Mouse (Mus musculus) gastrocnemius, postnatal 4 days (tissue): ENCODE measurements around the gene Rars. TPM values are rescaled to one million over a fixed set of nuclear protein-coding genes. Genes with fewer than 3 reads are reported as not detected.
A peak's percentile ranks its signal among the peaks of the same experiment; 100 is the strongest.
"Not testable (repeated sequence)": the region's sequence is repeated elsewhere in the genome, so short reads cannot be mapped to it uniquely, and the experiment has no call there.

Experiments
- DNase-seq, 2 experiments: peaks; one replicate each; pipeline ENCODE4 v3.0.0; 2021 to 2022; ENCODE audit warnings: low spot score in 2 of 2, mixed read lengths in 2 of 2
- long read RNA-seq, 2 experiments: library from polyadenylated mRNA; stranded (forward); transcript quantifications; one replicate each; pipeline ENCODE4 v2.0.0; 2021
- total RNA-seq, 2 experiments: library from RNA; stranded (reverse); gene quantifications; 2 replicates each; pipeline ENCODE4 v1.2.3; 2021

The Rars gene
- 10 to 100 TPM; 54.2 to 57.1 TPM for total RNA-seq
- long read RNA-seq, experiment 1, transcript Rars-201 (15 exons, 2,109 nt): major isoform, 57 of 64 reads
- long read RNA-seq, experiment 1, partial matches to known transcripts: 3 of 64 reads
- long read RNA-seq, experiment 1, other reads (novel, unspliced or antisense): 4 of 64 reads
- long read RNA-seq, experiment 2, transcript Rars-201 (15 exons, 2,109 nt): major isoform, 67 of 80 reads
- long read RNA-seq, experiment 2, partial matches to known transcripts: 3 of 80 reads
- long read RNA-seq, experiment 2, other reads (novel, unspliced or antisense): 10 of 80 reads

- peak; percentile 84 to 91 for DNase-seq
These were observed at the start of gene Rars for GRCm38 (mm10) chr11:35834022-35834760. TSS of gene Rars (minus strand) at chr11:35834506.

- no peak for DNase-seq
These were observed 48.5 kb upstream of the Rars start for GRCm38 (mm10) chr11:35882777-35883176.

GRCm38 (mm10) chr11:35878559-35878897 is 44.2 kb upstream of the Rars start:
- DNase-seq: no peak

- DNase-seq: no peak
These were observed 43.6 kb upstream of the Rars start for GRCm38 (mm10) chr11:35877651-35878558.

DNA sequence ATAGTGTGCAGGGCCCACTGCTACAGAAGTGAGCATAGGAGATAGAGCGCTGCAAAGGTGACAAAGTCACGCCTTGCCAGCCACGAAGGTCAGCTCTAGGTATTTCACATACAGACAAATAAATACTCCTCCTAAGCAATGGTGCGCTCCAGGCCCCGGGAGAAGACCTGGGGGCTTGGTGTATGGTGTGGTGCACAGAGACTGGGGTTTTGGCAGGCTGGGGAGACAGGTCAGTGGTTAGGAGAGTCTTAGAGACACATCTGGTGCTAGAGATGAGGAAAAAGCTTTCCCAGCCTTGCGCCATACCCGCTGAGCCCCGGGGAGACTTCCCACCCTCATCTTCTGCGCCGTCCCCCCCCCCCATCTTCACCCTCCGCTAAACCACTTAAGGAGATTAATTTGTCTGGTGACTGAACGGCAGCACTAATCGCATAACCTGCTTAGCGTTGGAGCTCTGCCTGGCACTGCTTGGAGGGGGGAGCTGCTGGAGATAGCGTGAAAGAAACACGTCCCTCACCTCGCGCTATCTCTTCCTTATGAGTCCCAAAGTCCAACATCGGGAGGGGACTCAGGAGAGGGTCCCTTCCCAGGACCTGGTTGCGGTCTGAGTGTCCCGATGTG is 39.4 kb upstream of the Rars start:
- no peak for DNase-seq

DNA sequence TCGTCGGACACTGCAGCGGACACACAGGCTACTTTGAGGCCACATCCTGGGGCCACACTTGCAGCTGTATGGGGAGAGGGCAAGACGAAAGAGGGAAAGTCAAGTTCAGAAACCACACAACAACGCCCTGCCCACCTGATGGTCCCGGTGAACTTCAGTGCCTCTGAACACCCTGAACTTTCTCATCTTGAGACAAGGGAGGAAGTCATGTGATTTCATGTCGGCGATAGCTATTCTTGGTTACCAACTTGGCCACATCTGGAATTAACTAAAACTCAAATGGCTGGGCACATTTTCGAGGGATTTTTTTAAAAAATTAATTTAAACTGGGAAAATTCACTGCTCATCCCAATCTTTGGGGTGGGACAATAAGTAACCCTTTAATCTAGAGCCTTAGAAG is 36.7 kb upstream of the Rars start:
- DNase-seq: no peak

DNA sequence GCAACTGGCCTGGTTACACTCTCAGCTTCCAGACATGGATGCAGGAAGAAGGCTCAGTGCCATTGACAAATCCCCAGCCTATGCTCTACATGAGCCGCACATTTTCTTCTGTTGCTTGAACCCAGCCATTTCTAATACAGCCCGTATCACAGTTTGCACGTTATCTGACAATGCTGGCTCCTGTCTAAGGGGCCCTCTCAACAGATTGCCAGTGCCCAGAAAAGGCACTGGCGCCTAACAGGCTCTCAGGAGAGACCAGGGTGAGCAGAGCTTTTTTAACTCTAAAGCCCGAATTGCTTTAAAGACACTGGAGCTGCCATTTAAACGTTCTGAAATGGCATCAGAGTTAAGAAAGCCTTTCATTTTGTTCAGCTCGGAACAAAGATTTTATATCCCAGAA is 31.8 kb upstream of the Rars start:
- DNase-seq: no peak

DNA sequence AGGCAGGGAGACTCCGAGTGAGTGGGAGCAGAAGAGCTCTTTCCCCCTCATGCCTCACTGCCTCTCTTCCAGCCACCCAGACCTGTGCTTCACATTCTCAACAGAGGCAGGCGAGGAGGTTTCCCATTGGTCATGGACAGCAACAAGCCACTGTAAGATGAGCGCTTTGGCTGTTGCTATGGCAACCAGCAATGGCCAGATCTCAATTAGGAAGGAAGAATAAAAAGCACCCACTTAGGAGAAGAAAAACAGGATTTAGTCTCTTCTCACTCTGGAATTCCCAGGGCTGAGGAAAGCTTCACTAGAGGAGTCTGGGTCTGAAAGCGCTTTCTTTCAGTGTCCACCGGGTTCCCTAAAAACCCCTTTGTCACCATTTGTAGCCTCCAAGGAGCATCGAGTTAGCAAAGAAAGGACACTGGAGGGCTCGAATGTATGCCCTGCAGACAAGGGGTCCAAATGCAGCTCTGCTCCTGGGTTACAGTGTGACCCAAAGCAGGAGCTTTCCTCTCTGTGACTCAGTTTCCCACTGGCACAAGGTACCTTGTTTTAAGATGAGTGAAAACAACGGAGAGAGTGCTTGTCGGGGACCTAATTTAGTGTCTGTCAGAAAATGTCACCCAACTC is 30.8 kb upstream of the Rars start:
- no peak for DNase-seq

GRCm38 (mm10) chr11:35863653-35864052 is 29.3 kb upstream of the Rars start:
- DNase-seq: no peak

DNA sequence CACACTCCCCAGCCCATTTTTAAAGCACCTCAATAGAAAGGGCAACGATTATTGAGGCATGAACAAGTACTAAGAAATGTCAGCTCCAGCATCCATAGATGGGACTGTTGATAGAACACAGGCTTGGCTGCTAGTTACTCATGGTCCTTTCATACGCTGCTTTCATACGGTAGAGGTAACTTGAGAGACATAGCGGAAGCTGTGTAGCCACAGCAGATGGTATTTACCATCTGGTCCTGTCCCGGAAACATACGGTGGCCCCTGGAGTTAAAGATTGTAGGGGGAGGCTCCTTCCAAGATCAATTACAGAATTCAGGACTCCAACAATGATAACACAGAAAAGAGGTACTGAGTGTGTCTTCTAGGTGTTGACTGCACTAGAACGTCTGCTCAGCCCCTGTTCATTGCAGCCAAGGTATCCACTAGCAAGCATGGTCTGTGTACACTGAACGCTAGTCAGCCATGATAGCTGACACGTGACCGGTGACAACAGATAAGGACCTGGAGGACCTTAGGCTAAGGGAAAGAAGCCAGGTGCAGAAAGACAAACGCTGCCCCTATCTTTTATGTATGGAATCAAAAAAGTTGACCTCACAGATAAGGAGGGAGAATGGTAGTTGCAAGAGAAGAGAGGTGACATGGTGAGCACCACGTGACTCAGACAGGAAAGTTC is 23.2 kb upstream of the Rars start:
- no peak for DNase-seq

DNA sequence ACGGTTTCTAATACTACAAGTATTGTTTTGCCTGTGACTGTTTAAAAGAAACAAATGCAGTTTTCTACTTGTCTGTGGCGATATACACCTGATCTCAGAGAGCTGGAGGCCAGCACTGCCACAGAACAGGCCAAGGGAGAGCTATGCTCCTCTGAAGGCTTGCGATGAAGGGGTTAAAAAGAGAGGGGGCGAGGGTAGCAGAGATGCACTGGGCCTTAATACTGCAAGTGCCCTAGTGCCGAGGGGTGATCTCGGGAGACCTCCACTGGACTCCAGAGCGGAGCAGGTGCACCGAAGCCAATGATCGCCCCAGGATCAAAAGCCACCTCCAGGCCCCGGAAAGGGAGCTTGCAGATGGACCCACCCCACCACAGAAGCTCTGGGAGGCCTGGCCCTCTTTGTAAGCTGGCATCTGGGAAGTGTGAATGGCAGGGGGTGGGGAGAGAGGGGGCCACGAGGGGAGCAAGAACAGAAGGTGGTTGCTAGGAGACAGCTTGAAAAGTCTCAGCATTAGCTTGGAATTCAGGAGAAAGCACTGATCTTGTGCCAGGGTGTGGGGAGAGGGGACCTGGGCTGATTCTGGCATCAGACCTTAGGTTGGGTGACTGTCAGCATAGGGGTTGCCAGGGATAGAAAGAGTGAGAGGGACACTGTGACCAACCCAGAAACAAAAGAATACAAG is 22.2 kb upstream of the Rars start:
- DNase-seq: no peak

DNA sequence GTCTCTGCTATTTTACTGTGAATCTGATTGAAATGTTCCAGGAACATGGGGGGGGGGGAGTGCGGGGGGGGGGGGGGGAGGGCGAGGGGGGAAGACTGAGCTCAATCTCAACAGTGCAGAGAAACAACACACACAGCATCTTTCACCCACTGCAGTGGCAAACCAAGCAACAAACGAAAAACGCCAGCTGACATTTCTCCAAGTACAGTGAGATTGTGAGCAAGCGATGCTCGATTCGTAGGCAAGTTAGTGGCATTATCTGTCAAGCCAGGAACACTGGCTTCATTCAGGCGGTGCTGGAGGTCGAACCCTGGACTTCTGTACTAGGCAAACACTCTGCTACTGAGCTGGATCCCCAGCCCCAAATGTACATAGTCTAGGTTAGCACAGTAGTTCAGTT is 21.3 kb upstream of the Rars start:
- no peak for DNase-seq

DNA sequence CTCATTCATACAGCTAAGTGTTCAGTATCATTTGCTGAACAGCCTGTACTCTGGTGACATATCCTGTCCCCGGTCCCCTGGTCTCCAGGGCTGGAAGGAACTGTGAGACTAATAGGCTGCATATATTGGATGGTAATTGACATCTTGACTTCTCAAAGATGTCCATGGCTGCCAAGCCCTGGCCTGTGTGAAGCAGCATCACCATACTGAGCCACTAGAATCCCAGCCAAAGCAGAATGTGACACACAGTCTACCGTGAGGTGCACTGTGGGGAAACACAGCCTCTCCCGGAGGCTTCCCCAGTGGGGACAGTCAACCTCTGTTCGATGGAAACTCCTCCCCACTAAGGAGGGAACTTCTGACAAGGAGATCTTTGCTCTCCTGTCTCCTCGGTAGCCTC is 20.6 kb upstream of the Rars start:
- no peak for DNase-seq

DNA sequence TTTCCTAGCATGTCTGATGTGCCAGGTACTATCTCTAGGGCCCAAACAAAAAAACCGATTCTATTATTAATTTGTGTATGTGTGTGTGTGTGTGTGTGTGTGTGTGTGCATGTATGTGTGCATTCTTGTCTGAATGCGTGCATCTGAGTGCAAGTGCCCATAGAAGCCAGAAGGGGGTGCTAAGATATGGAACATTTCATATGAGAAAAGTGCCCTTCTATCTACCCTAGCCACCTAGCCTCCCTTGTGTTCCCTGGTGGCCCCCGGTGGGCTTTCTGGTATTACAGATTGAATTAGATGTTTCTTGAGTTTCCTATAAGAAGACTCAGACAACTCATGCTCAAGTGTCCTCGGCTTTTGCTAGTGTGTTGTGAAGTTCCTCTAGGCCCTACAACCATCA is 19.3 kb upstream of the Rars start:
- no peak for DNase-seq

DNA sequence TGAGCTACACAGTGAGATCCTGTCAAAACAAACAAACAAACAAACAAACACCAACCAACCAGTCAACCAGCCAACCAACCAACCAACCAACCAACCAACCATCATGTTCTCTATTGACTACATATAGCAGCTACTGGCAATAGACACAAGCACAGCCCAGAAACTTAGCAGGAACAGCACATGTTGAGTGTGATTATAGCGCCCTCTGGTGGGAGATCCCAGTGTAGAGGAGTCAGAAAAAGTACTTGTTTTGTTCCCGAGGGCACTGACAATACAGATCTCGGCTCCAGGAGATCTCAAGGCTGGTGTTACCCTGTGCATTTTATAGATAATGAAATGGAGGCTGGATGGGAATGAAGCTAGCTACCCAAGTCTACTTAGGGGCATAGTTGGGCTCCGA is 18.4 kb upstream of the Rars start:
- no peak for DNase-seq

DNA sequence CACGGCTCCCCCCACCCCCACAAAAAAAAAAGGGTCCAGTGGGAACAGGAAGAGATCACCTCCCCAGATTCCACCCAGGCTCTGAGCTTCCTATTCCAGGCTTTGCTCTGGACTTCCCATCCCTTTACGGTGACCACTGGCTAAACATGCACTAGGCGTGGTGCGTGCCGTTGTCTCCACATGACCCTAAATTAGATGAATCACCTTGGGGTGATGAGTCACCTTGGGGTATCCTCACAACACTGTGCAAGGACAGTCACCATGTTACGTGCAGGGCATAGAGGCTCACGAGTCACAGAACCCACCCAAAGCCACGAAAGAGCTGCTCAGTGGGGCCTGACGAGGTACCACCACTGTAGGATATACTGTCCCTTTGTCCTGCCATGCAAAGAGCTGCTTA is 10.0 kb upstream of the Rars start:
- no peak for DNase-seq

GRCm38 (mm10) chr11:35842560-35842959 is 8.3 kb upstream of the Rars start:
- DNase-seq: not testable (repeated sequence)

DNA sequence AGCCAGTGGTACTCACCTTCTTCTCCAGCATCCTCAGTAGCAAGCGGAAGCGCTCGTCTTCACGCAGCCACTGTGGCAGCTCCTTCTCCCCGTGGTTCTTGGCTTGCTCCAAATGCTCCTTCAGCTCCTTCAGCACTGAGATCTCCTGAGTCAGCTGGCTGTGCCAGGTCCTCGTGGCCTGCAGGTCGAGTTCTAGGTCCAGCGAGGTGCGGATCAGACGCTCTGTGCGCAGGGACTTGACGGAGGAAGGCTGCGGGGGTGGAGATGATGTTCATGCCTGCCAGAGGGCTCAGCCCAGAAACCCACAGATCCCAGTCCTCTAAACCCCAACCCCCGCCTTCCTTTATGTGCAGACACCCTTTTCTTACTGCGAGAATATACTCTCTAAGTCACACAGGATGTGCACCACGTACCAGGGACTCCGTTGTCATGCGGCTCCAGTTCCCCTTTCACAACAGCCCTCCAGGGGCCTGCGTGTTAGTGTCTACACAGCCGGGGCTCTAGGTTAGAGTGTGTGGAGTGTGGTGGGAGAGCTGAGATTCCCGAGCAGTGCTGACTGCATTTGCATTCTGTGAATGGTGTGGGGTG is 7.5 kb upstream of the Rars start:
- DNase-seq: no peak

DNA sequence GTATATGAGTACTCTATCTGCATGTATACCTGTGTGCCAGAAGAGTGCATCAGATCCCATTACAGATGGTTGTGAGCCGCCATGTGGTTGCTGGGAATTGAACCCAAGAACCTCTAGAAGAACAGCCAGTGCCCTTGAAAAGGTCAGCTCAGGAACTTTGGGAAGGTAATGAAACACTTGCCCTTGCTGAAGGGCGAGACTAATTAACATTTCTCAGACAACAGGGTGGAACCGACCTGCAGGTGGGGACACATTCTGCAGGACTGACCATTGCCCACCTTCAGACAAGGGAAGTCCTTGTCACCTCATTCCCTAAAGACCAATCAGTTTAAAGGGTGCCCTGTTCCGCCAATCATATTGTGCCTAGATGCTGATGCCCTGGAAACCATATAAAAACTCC is 6.5 kb upstream of the Rars start:
- DNase-seq: not testable (repeated sequence)

- no peak for DNase-seq
These were observed 6.0 kb upstream of the Rars start for GRCm38 (mm10) chr11:35840282-35840681.
